Mouse (Mus musculus): ENCODE results near the gene Tm4sf4.

DNA sequence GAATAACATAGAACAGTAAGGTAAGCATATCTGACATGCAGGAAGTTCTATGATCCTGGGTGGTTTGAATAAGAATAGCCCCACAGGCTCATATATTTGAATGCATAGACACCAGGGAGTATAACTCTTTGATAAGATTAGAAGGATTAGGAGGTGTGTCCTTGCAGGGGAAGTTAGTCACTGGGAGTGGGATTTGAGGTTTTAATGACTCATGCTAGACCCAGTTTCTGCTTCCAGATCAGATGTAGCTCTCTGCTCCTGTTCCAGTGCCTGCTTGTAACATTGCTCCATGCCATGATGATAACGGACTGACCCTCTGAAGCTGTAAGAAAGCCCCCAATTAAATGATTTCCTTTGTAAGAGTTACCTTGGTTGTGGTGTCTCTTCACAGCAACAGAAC, 4.5 kb upstream of the Tm4sf4 start:
- TF ChIP-seq EP300 (IDR thresholded peaks at IDR 0.05; ENCODE audit: insufficient read depth, low read depth, low read length) (no peak), CTCF (IDR thresholded peaks at IDR 0.05; ENCODE audit: low read depth, low read length) (no peak)

Data from ES-Bruce4 (cell line).